Mouse (Mus musculus) limb, embryonic 12.5 days (tissue): Measurements from ENCODE around the gene Zfp334. TPM values are rescaled to one million over a fixed set of nuclear protein-coding genes. Genes with fewer than 3 reads are reported as not detected.

Experiments used
- ATAC-seq: fragments of 200-750 bp; cut with Nextera tagmentation; 2 replicates; pipeline ENCODE4 v1.8.0; 2017; ENCODE audit warnings: low read depth, moderate TSS enrichment; ENCODE audit not compliant: insufficient number of reproducible peaks, insufficient read depth, low FRiP score, low TSS enrichment
- H3K27ac ChIP-seq: fragments of 300-500 bp; sonication (generic); 2 replicates; pipeline ENCODE4 v1.5.1; 2016; ENCODE audit warnings: mild to moderate bottlenecking, moderate library complexity
- H3K27me3 ChIP-seq: fragments of 300-500 bp; sonication (generic); 2 replicates; pipeline ENCODE4 v1.6.1; 2016; ENCODE audit warnings: mild to moderate bottlenecking, moderate library complexity
- H3K36me3 ChIP-seq: fragments of 300-500 bp; sonication (generic); 2 replicates; pipeline ENCODE4 v1.6.1; 2016; ENCODE audit warnings: mild to moderate bottlenecking, moderate library complexity
- H3K4me1 ChIP-seq: fragments of 300-500 bp; sonication (generic); replicated peaks from 2 replicates; pipeline ENCODE4 v1.6.1; 2016
- H3K4me2 ChIP-seq: fragments of 300-500 bp; sonication (generic); 2 replicates; pipeline ENCODE4 v1.6.1; 2016; ENCODE audit warnings: mild to moderate bottlenecking, moderate library complexity
- H3K4me3 ChIP-seq: fragments of 300-500 bp; sonication (generic); replicated peaks from 2 replicates; pipeline ENCODE4 v1.5.1; 2016; ENCODE audit warnings: mild to moderate bottlenecking
- H3K9ac ChIP-seq: fragments of 300-500 bp; sonication (generic); replicated peaks from 2 replicates; pipeline ENCODE4 v1.6.1; 2016; ENCODE audit warnings: mild to moderate bottlenecking, moderate library complexity
- H3K9me3 ChIP-seq: fragments of 300-500 bp; sonication (generic); 2 replicates; pipeline ENCODE4 v1.6.1; 2016; ENCODE audit warnings: mild to moderate bottlenecking, moderate library complexity
- WGBS: fragments of 180-500 bp; shearing (Covaris S2); methylation state at CpG from one replicate; pipeline ENCODE4 v1.1.7; 2016; 5-methylcytosine and 5-hydroxymethylcytosine counted together
- polyA plus RNA-seq: library from polyadenylated mRNA; unstranded; fragments of >200 nt; fragmentation: Nextera tagmentation; extraction: Ambion mirVana; gene quantifications from 2 replicates; pipeline ENCODE4 v1.2.1, GENCODE M21; 2016

Gene Zfp334
- polyA plus RNA-seq, 1 experiment from 2014 or later, result 17.4 TPM

DNA sequence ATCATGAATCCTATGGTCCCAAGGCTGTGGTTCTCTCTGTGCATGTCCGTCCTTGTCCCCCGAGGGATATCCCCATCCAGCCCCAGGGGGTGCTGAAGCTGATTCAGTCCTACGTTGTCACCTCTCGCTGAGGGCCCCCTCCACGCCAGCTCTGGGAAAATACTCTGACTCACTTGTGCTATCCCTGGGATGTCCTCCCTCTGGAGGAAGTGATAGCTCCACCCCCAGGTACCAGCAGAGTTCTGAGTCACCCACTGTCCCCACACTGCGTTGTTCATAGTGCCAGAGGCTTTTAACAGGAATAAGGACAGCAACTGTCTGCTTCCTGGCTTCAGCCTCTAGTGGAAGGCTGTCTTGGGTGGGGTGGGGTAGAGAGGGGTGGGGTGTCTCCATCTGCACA is 17.3 kb upstream of the Zfp334 start:
- 66% methylated on average over 6 of the region's 6 CpGs for WGBS
- H3K4me1 ChIP-seq, result peaks cover 3% of the 10 kb centered on the region; the same call in 1 of the 2 replicates

DNA sequence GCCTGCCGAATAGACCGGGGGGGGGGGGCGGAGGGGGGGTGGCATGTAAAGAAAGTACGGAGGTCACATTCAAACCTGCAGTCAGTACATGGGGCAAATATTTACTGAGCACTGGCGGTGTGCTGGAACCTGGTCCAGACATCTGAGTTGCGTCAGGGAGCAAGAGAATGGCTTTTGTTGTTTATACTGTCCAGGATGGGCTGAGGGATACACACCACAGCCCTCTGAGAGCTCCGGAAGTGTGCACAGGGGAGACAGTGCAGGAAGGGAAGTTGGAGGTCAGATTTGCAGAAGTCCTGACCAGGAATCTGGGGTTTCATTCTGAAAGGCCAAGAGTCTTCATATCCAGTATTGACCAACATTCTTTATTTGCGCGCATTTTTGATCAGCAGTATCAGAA is 16.9 kb upstream of the Zfp334 start:
- 69% methylated on average over 9 of the region's 9 CpGs for WGBS
- H3K9ac ChIP-seq, result no peak overlapping the region
- ATAC-seq, result no peak
- peaks cover 3% of the 10 kb centered on the region; the same call in 1 of the 2 replicates for H3K4me1 ChIP-seq
- no peak overlapping the region for H3K4me3 ChIP-seq
- H3K9me3 ChIP-seq, result no peaks in the 10 kb centered on the region
- no peaks in the 10 kb centered on the region for H3K27me3 ChIP-seq
- H3K27ac ChIP-seq, result no peak overlapping the region
- no peak overlapping the region for H3K4me2 ChIP-seq
- H3K36me3 ChIP-seq, result no peaks in the 10 kb centered on the region

More for the DNA sequence above, 17.3 kb upstream of the Zfp334 start:
- H3K9me3 ChIP-seq, result no peaks in the 10 kb centered on the region
- H3K36me3 ChIP-seq, result no peaks in the 10 kb centered on the region
- H3K27ac ChIP-seq, result no peak overlapping the region
- H3K27me3 ChIP-seq, result no peaks in the 10 kb centered on the region
- H3K4me2 ChIP-seq, result no peak overlapping the region
- H3K9ac ChIP-seq, result no peak overlapping the region
- H3K4me3 ChIP-seq, result no peak overlapping the region
- ATAC-seq, result no peak

DNA sequence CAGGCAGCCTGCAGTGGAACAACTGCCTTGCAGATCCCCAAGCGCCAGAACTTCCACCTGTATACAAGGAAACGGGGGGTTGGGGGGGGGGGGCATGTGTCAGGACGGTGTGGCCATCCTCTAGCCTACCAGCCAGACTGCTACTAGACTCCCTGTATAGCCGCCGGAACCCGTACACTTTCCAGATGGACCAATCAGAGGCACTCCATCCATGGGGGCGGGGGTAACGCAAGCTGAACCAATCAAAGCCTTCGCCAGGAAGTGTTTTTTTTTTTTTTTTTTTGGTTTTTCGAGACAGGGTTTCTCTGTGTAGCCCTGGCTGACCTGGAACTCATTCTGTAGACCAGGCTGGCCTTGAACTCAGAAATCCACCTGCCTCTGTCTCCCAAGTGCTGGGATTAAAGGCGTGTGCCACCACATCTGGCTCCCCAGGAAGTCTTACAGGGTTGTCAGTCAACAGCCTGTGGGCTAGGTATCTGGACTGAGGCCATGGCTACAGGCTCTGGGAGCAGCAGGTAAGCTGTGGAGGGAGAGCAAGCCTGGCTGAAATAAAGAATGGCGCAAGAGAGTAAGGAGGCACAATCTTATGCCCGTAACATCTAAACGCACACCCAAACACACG is 10.2 kb upstream of the Zfp334 start:
- 0 out of 2 replicates have a peak, but pooled peaks have one; percentile 27 for ATAC-seq

DNA sequence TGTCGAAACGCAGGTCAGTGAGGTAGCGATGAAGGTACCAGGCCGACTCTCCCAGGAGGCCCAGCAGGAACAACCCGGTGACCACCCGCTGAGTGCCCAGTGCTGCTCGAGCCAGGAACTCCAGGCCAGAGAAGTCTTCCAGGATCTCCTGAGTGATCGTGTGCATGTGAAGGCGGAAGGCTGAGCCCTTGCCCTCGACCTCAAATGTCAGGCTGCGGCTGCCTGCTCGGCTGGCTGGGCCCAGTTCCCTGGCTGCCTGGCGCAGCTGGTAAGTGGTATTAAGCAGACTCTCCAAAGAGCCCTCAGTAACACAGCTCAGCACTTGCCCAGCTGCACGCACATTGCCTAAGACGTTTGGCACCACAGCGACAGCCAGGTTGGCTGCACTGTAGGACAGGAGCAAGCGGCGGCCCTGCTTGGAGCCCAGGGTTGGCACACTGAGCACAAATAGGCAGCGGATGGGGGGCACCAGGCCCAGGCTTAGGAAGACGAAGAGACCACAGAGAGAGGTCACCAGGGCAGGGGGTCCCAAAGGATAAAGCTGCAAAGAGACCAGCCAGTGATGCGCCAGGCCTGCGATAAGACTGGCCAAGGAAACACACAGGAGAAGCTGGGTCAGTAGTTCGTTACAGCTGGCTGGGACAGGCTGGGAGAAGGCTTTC is 9.6 kb upstream of the Zfp334 start:
- WGBS, result 73% methylated on average over 23 of the region's 23 CpGs
- Histone ChIP-seq H3K27ac (peak overlapping the region; percentile 72), H3K4me1 (peaks cover 22% of the 10 kb centered on the region), H3K36me3 (no peaks in the 10 kb centered on the region), H3K9me3 (peaks cover 4% of the 10 kb centered on the region; the same call in 1 of the 2 replicates), H3K4me3 (no peak overlapping the region), H3K9ac (no peak overlapping the region), H3K4me2 (no peak overlapping the region), H3K27me3 (no peaks in the 10 kb centered on the region)
- ATAC-seq, result no peak

More for the DNA sequence above, 10.2 kb upstream of the Zfp334 start:
- 60% methylated on average over 15 of the region's 15 CpGs for WGBS
- peaks cover 4% of the 10 kb centered on the region; the same call in 1 of the 2 replicates for H3K9me3 ChIP-seq
- H3K36me3 ChIP-seq, result no peaks in the 10 kb centered on the region
- H3K9ac ChIP-seq, result no peak overlapping the region
- no peaks in the 10 kb centered on the region for H3K27me3 ChIP-seq
- H3K27ac ChIP-seq, result no peak overlapping the region
- H3K4me2 ChIP-seq, result no peak overlapping the region
- H3K4me1 ChIP-seq, result peaks cover 22% of the 10 kb centered on the region
- H3K4me3 ChIP-seq, result no peak overlapping the region

GRCm38 (mm10) chr2:165396831-165397501 is 8.9 kb upstream of the Zfp334 start:
- peak overlapping the region; percentile 17 for H3K4me2 ChIP-seq
- peak overlapping the region; percentile 72 for H3K27ac ChIP-seq
- no peak overlapping the region for H3K4me3 ChIP-seq
- no peaks in the 10 kb centered on the region for H3K36me3 ChIP-seq
- H3K27me3 ChIP-seq, result no peaks in the 10 kb centered on the region
- peaks cover 22% of the 10 kb centered on the region for H3K4me1 ChIP-seq
- 0 out of 2 replicates have a peak overlapping the region, but pooled peaks have one; percentile 23 for H3K9ac ChIP-seq
- 44% methylated on average over 20 of the region's 20 CpGs for WGBS
- ATAC-seq, result peak; percentile 44; the same call in 1 of the 2 replicates
- peaks cover 4% of the 10 kb centered on the region; the same call in 1 of the 2 replicates for H3K9me3 ChIP-seq

GRCm38 (mm10) chr2:165392156-165392555 is 4.1 kb upstream of the Zfp334 start:
- ATAC-seq, result no peak
- WGBS, result 85% methylated on average over 4 of the region's 4 CpGs
- no peaks in the 10 kb centered on the region for H3K36me3 ChIP-seq
- no peak overlapping the region for H3K9ac ChIP-seq
- H3K4me2 ChIP-seq, result no peak overlapping the region
- no peak overlapping the region for H3K27ac ChIP-seq
- H3K4me3 ChIP-seq, result no peak overlapping the region
- H3K4me1 ChIP-seq, result peaks cover 8% of the 10 kb centered on the region
- H3K9me3 ChIP-seq, result peaks cover 4% of the 10 kb centered on the region; the same call in 1 of the 2 replicates
- H3K27me3 ChIP-seq, result no peaks in the 10 kb centered on the region

- Histone ChIP-seq H3K27me3 (no peaks in the 10 kb centered on the region), H3K9ac (no peak overlapping the region), H3K4me3 (no peak overlapping the region), H3K27ac (no peak overlapping the region), H3K9me3 (peaks cover 4% of the 10 kb centered on the region; the same call in 1 of the 2 replicates), H3K4me2 (no peak overlapping the region), H3K4me1 (peaks cover 7% of the 10 kb centered on the region), H3K36me3 (peaks cover 4% of the 10 kb centered on the region)
- WGBS, result 9% methylated on average over 8 of the region's 8 CpGs
- ATAC-seq, result no peak
Measured at GRCm38 (mm10) chr2:165391561-165391960, 3.5 kb upstream of the Zfp334 start.

GRCm38 (mm10) chr2:165389299-165389952 is 1.4 kb upstream of the Zfp334 start:
- Histone ChIP-seq H3K27me3 (no peaks in the 10 kb centered on the region), H3K27ac (no peak overlapping the region), H3K9me3 (peaks cover 4% of the 10 kb centered on the region; the same call in 1 of the 2 replicates), H3K9ac (no peak overlapping the region), H3K36me3 (peaks cover 25% of the 10 kb centered on the region), H3K4me3 (no peak overlapping the region), H3K4me1 (peaks cover 7% of the 10 kb centered on the region), H3K4me2 (no peak overlapping the region)
- no peak for ATAC-seq
- 84% methylated on average over 6 of the region's 6 CpGs for WGBS

DNA sequence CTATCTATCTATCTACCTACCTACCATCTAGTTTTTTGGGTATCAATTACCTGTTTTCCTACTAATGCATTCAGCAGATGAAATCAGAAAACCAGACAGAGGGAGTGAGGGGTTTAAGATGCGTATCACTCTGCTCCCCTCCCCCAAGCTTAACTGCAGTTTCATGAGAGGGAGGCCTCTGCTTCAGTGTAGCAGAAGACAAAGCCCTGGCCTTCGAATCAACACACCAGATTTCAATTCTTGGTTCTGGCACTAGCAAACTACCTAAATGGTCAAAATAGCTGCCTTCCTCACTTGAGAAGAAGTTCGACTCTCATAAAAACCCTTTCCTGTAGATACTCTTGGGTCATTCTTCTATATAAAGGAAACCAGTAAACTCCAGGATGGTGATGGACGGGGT is 689 bp downstream of the Zfp334 start:
- H3K27ac ChIP-seq, result peak overlapping the region; percentile 91
- peaks cover 7% of the 10 kb centered on the region for H3K4me1 ChIP-seq
- peak overlapping the region; percentile 77 for H3K4me2 ChIP-seq
- 11% methylated on average over 4 of the region's 4 CpGs for WGBS
- peak overlapping the region; percentile 89 for H3K9ac ChIP-seq
- peak overlapping the region; percentile 82 for H3K4me3 ChIP-seq
- no peak for ATAC-seq
- peaks cover 46% of the 10 kb centered on the region for H3K36me3 ChIP-seq
- H3K9me3 ChIP-seq, result peaks cover under 1% of the 10 kb centered on the region; the same call in 1 of the 2 replicates
- H3K27me3 ChIP-seq, result no peaks in the 10 kb centered on the region

GRCm38 (mm10) chr2:165380050-165380449 is 8.0 kb downstream of the Zfp334 start:
- no peak overlapping the region for H3K9ac ChIP-seq
- peaks cover 98% of the 10 kb centered on the region for H3K36me3 ChIP-seq
- ATAC-seq, result no peak
- 95% methylated on average over 25 of the region's 25 CpGs for whole genome bisulfite sequencing
- H3K27me3 ChIP-seq, result no peaks in the 10 kb centered on the region
- no peak overlapping the region for H3K27ac ChIP-seq
- H3K4me3 ChIP-seq, result no peak overlapping the region
- H3K4me1 ChIP-seq, result no peaks in the 10 kb centered on the region
- no peak overlapping the region for H3K4me2 ChIP-seq
- H3K9me3 ChIP-seq, result peaks cover 23% of the 10 kb centered on the region

GRCm38 (mm10) chr2:165376001-165376400 is 12.1 kb downstream of the Zfp334 start:
- ATAC-seq, result no peak
- no peak overlapping the region for H3K4me3 ChIP-seq

More at GRCm38 (mm10) chr2:165376001-165376400, 12.1 kb downstream of the Zfp334 start:
- Histone ChIP-seq H3K4me1 (no peaks in the 10 kb centered on the region), H3K9ac (no peak overlapping the region), H3K4me2 (no peak overlapping the region), H3K27ac (no peak overlapping the region), H3K27me3 (0 out of 2 replicates have a peak, but pooled peaks cover 3% of the 10 kb centered on the region), H3K9me3 (peaks cover 13% of the 10 kb centered on the region), H3K36me3 (peaks cover 67% of the 10 kb centered on the region)
- 91% methylated on average over 4 of the region's 4 CpGs for WGBS
